Mouse (Mus musculus): ENCODE measurements around the gene Tspan4.

DNA sequence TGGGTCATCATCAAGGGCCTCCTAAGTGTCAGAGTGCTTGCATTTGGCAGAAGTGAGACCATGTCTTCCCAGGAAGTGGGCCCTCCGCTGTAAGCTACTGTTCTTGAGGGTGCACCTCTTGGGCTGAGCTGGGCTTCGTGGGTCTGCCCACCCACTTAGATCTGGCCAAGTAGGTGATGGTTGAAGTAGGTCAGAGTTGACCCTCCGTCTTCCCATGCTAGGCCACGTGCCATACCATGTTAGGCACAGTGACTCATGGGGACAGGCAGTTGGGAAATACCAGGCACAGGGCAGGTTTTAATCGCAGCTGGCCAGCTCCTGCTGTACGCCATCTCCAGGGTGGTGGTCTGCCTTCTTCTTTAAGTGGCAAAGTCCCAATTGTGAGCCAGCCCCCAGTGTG lies 18.3 kb upstream of the Tspan4 start:
- TF ChIP-seq CTCF (IDR thresholded peaks at IDR 0.05; ENCODE audit: low read depth) (no peak), EP300 (IDR thresholded peaks at IDR 0.05; ENCODE audit: low read depth) (no peak)

All from liver, embryonic 14.5 days (tissue).